Mouse (Mus musculus) ES-Bruce4 (cell line): ENCODE data around the gene Parvg. TPM values are rescaled to one million over a fixed set of nuclear protein-coding genes. Genes with fewer than 3 reads are reported as not detected.
"Not testable (repeated sequence)": the region's sequence is repeated elsewhere in the genome, so short reads cannot be mapped to it uniquely, and the experiment has no call there.

Experiments
- H3K27ac ChIP-seq: 2 replicates; pipeline ENCODE4 v1.5.1; 2012; ENCODE audit warnings: low read length, inconsistent platforms; ENCODE audit not compliant: insufficient read depth
- H3K27me3 ChIP-seq: 2 replicates; pipeline ENCODE4 v1.6.1; 2012; ENCODE audit warnings: mild to moderate bottlenecking, low read length, inconsistent platforms; ENCODE audit not compliant: control insufficient read depth, poor library complexity, insufficient read depth, severe bottlenecking
- H3K36me3 ChIP-seq: 2 replicates; pipeline ENCODE4 v1.6.1; 2012; ENCODE audit warnings: inconsistent platforms, mild to moderate bottlenecking, low read length, moderate library complexity; ENCODE audit not compliant: control insufficient read depth, poor library complexity, insufficient read depth, severe bottlenecking
- H3K4me1 ChIP-seq: one replicate; pipeline ENCODE4 v1.8.1; 2011; ENCODE audit warnings: low read length; ENCODE audit not compliant: control insufficient read depth, insufficient read depth
- H3K4me3 ChIP-seq: 2 replicates; pipeline ENCODE4 v1.5.1; 2011; ENCODE audit warnings: low read depth, mild to moderate bottlenecking, low read length
- H3K9ac ChIP-seq: 2 replicates; pipeline ENCODE4 v1.6.1; 2012; ENCODE audit warnings: low read depth, mild to moderate bottlenecking, inconsistent platforms; ENCODE audit not compliant: poor library complexity, severe bottlenecking
- H3K9me3 ChIP-seq: replicated peaks from 2 replicates; pipeline ENCODE4 v1.6.1; 2012; ENCODE audit warnings: mild to moderate bottlenecking, low read length, inconsistent platforms; ENCODE audit not compliant: control insufficient read depth, poor library complexity, insufficient read depth, severe bottlenecking
- CTCF ChIP-seq: IDR thresholded peaks from one replicate; pipeline ENCODE4 v1.8.1; 2011; ENCODE audit warnings: low read depth, low read length
- EP300 ChIP-seq: IDR thresholded peaks from 2 replicates; pipeline ENCODE4 v1.6.1; 2011; ENCODE audit warnings: low read depth, low read length; ENCODE audit not compliant: insufficient read depth
- POLR2A ChIP-seq: IDR thresholded peaks from one replicate; pipeline ENCODE4 v1.8.1; 2011; ENCODE audit warnings: low read length; ENCODE audit not compliant: insufficient read depth
- polyA plus RNA-seq: library from polyadenylated mRNA; stranded (reverse); fragments of >200 nt; gene quantifications from 2 replicates; pipeline ENCODE4 v1.2.4, GENCODE M21; 2011; ENCODE audit warnings: low read depth; ENCODE audit not compliant: missing spikeins, insufficient read depth, insufficient read length

The Parvg gene
- polyA plus RNA-seq, 1 experiment, result not detected

GRCm38 (mm10) chr15:84282206-84283085 lies 41.4 kb upstream of the Parvg start:
- H3K9ac ChIP-seq, result no peak overlapping the region
- H3K27ac ChIP-seq, result no peak overlapping the region
- TF ChIP-seq CTCF (peak; percentile 57), POLR2A (no peak), EP300 (peak; percentile 63; the same call in 1 of the 2 replicates)
- H3K4me1 ChIP-seq, result no peaks in the 10 kb centered on the region
- H3K9me3 ChIP-seq, result no peaks in the 10 kb centered on the region
- H3K27me3 ChIP-seq, result no peaks in the 10 kb centered on the region
- H3K4me3 ChIP-seq, result no peak overlapping the region
- H3K36me3 ChIP-seq, result no peaks in the 10 kb centered on the region

GRCm38 (mm10) chr15:84284059-84284458 lies 39.8 kb upstream of the Parvg start:
- Histone ChIP-seq H3K4me3 (no peak overlapping the region), H3K9ac (no peak overlapping the region), H3K36me3 (no peaks in the 10 kb centered on the region), H3K9me3 (no peaks in the 10 kb centered on the region), H3K4me1 (no peaks in the 10 kb centered on the region), H3K27me3 (no peaks in the 10 kb centered on the region), H3K27ac (no peak overlapping the region)
- TF ChIP-seq EP300, result no peak
- TF ChIP-seq POLR2A, result no peak
- peak; percentile 77 for TF ChIP-seq CTCF

- Histone ChIP-seq H3K36me3 (no peaks in the 10 kb centered on the region; the same call in 1 of the 2 replicates), H3K9ac (no peak overlapping the region)
Measured at GRCm38 (mm10) chr15:84285453-84285852, 38.4 kb upstream of the Parvg start.

GRCm38 (mm10) chr15:84288953-84289352 lies 34.9 kb upstream of the Parvg start:
- H3K9me3 ChIP-seq, H3K27ac ChIP-seq, H3K4me1 ChIP-seq, H3K27me3 ChIP-seq, H3K4me3 ChIP-seq, H3K9ac ChIP-seq: not testable (repeated sequence)
- H3K36me3 ChIP-seq, result peaks cover 15% of the 10 kb centered on the region

More at GRCm38 (mm10) chr15:84285453-84285852, 38.4 kb upstream of the Parvg start:
- H3K27ac ChIP-seq, result no peak overlapping the region
- H3K4me3 ChIP-seq, result no peak overlapping the region
- no peaks in the 10 kb centered on the region for H3K27me3 ChIP-seq
- TF ChIP-seq CTCF, result no peak
- TF ChIP-seq POLR2A, result no peak
- no peaks in the 10 kb centered on the region for H3K9me3 ChIP-seq
- no peaks in the 10 kb centered on the region for H3K4me1 ChIP-seq

- Histone ChIP-seq H3K4me1 (no peaks in the 10 kb centered on the region), H3K36me3 (peaks cover 17% of the 10 kb centered on the region), H3K27ac (no peak overlapping the region), H3K9me3 (no peaks in the 10 kb centered on the region), H3K27me3 (no peaks in the 10 kb centered on the region), H3K4me3 (no peak overlapping the region), H3K9ac (no peak overlapping the region)
- TF ChIP-seq CTCF (no peak), POLR2A (no peak), EP300 (no peak)
Measured at GRCm38 (mm10) chr15:84291097-84291496, 32.7 kb upstream of the Parvg start.

- Histone ChIP-seq H3K36me3 (peaks cover 17% of the 10 kb centered on the region), H3K27ac (no peak overlapping the region), H3K9me3 (no peaks in the 10 kb centered on the region), H3K4me1 (no peaks in the 10 kb centered on the region), H3K27me3 (no peaks in the 10 kb centered on the region), H3K4me3 (no peak overlapping the region), H3K9ac (no peak overlapping the region)
- no peak for TF ChIP-seq POLR2A
- no peak for TF ChIP-seq CTCF
Measured at GRCm38 (mm10) chr15:84293590-84293989, 30.2 kb upstream of the Parvg start.
